Mouse (Mus musculus): Measurements from ENCODE around the gene Nr1h3. TPM values are rescaled to one million over a fixed set of nuclear protein-coding genes. Genes with fewer than 3 reads are reported as not detected.
A peak's percentile ranks its signal among the peaks of the same experiment; 100 is the strongest.

The Nr1h3 gene
- polyA plus RNA-seq, 1 experiment: 90.0 TPM

DNA sequence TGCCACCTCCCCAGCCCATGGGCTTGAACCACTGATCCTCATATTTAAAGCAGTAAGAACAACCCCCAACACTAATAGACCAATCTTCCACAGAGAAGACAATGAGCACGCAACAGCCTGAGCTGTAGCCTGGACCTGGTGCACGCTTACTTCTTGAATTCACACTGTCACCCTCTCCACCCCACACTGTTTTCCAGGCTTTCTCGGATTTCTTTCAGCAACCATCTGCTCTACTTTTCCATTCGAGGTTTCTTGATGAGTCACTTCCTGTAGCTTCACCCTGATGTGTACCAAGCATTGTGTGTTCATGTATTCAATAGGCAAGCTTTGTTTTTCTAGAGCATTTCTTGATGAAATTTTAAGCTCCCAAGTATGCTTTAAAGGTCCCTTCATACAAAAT is 15.2 kb downstream of the Nr1h3 start:
- TF ChIP-seq CTCF (IDR thresholded peaks at IDR 0.05; ENCODE audit: extremely low read depth, insufficient read depth, insufficient read length, insufficient replicate concordance): no peak
- TF ChIP-seq POLR2A (IDR thresholded peaks at IDR 0.05; ENCODE audit: low read depth, low read length): no peak
- H3K4me1 ChIP-seq (ENCODE audit: control insufficient read depth, insufficient read depth, insufficient read length): peaks cover 10% of the 10 kb centered on the region
- peak overlapping the region; percentile 1; the same call in 1 of the 2 replicates for H3K27ac ChIP-seq (ENCODE audit: insufficient read depth, low read length)
- H3K27me3 ChIP-seq (ENCODE audit: control insufficient read depth, insufficient read depth, low read length): no peaks in the 10 kb centered on the region
- WGBS: 45% methylated on average over 4 of the region's 4 CpGs
- no peak for DNase-seq (ENCODE audit: low read depth in 1 of 2, low spot score in 2 of 2)
- no peaks in the 10 kb centered on the region for H3K36me3 ChIP-seq (ENCODE audit: control insufficient read depth, insufficient read depth, low read length)
- H3K4me3 ChIP-seq (ENCODE audit: extremely low read depth, insufficient read depth, insufficient read length): no peak overlapping the region

DNA sequence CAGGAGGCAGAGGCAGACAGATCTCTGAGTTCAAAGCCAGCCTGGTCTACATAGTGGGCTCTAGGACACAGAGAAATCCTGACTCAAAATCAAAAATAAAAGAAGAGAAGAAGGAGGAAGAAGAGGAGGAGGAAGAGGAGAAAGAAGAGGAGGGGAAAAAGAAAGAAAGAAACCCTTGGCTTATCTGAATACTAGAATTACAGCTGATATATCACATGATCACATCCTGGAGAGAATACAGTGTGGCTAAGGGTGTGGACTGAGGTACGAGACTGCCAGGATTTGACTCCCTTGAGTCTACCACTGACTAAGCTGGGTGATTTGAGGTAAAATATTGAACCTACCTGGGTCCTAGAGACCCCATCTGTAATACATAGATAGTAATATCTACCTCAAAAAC is 16.4 kb downstream of the Nr1h3 start:
- no peak for DNase-seq (ENCODE audit: low read depth in 1 of 2, low spot score in 2 of 2)
- Histone ChIP-seq H3K27ac (ENCODE audit: insufficient read depth, low read length) (no peak overlapping the region), H3K4me3 (ENCODE audit: extremely low read depth, insufficient read depth, insufficient read length) (no peak overlapping the region), H3K27me3 (ENCODE audit: control insufficient read depth, insufficient read depth, low read length) (no peaks in the 10 kb centered on the region), H3K36me3 (ENCODE audit: control insufficient read depth, insufficient read depth, low read length) (no peaks in the 10 kb centered on the region), H3K4me1 (ENCODE audit: control insufficient read depth, insufficient read depth, insufficient read length) (peaks cover 13% of the 10 kb centered on the region)
- 54% methylated on average over 1 of the region's 1 CpGs for WGBS
- TF ChIP-seq POLR2A (IDR thresholded peaks at IDR 0.05; ENCODE audit: low read depth, low read length) (no peak), CTCF (IDR thresholded peaks at IDR 0.05; ENCODE audit: extremely low read depth, insufficient read depth, insufficient read length, insufficient replicate concordance) (no peak)

DNA sequence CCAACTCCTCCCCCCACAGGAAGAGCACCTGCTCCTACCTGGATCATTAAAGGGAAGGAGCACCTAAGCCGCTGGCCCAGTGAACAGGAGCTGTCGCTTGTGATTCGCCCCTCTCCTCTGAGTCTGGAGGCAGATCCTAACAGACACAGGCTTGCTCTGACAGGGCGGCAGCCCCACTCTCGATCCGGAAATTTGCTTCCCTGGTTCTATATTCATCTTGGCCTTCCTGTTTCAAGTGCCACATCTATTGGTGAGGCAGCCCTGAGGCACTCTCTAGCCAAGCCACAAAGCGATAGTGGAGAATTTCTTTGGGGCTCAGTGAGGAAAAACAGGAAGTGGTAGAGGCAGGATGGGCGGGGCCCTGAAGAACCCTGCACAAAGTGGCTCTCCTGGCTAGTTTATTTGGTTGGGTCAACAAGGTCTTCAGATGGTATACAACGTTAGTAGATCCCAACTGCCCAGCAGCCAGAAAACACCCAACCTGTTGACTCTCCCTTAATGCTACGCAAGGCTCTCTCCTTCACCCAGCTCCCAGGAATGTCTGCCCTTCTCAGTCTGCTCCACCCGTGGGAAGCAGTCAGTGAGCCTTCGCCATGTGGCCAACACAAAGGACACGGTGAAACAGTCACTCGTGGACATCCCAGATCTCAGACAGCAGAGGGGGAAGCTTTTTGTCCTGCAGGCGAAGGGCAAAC is 18.8 kb downstream of the Nr1h3 start, which contains the start of gene Madd:
Madd (minus strand) TSS at position 127 of the 695 bp plus-strand sequence.
- TF ChIP-seq POLR2A (IDR thresholded peaks at IDR 0.05; ENCODE audit: low read depth, low read length): peak; percentile 34
- TF ChIP-seq CTCF (IDR thresholded peaks at IDR 0.05; ENCODE audit: extremely low read depth, insufficient read depth, insufficient read length, insufficient replicate concordance): no peak
- H3K4me1 ChIP-seq (ENCODE audit: control insufficient read depth, insufficient read depth, insufficient read length): peaks cover 13% of the 10 kb centered on the region
- no peaks in the 10 kb centered on the region for H3K27me3 ChIP-seq (ENCODE audit: control insufficient read depth, insufficient read depth, low read length)
- peak; percentile 70 to 78 for DNase-seq (ENCODE audit: low read depth in 1 of 2, low spot score in 2 of 2)
- 21% methylated on average over 15 of the region's 15 CpGs for WGBS
- peaks cover 3% of the 10 kb centered on the region; the same call in 1 of the 2 replicates for H3K36me3 ChIP-seq (ENCODE audit: control insufficient read depth, insufficient read depth, low read length)
- peak within 1 kb of the TSS; percentile 70 for H3K4me3 ChIP-seq (ENCODE audit: extremely low read depth, insufficient read depth, insufficient read length)
- peak within 1 kb of the TSS; percentile 93 for H3K27ac ChIP-seq (ENCODE audit: insufficient read depth, low read length)

DNA sequence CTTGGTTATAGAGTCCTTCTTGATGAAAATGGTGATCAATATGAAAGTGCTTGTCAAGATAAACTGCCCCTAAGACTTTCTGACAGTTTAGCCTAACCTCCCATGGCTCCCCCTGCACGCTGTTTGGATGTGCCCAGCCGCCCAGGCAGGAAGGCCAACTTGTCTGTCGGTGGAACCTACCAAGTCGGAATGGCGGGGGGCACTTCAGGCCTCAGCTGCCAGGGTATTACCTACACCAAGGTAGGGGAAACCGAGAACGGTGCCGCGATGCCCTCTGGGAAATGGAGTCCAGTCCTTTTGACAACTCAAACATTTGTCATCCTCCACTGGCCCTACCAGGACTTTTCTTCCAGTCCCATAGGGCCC is 19.5 kb downstream of the Nr1h3 start:
- Histone ChIP-seq H3K36me3 (ENCODE audit: control insufficient read depth, insufficient read depth, low read length) (peaks cover 7% of the 10 kb centered on the region), H3K27me3 (ENCODE audit: control insufficient read depth, insufficient read depth, low read length) (no peaks in the 10 kb centered on the region), H3K27ac (ENCODE audit: insufficient read depth, low read length) (peak overlapping the region; percentile 93), H3K4me3 (ENCODE audit: extremely low read depth, insufficient read depth, insufficient read length) (peak overlapping the region; percentile 70), H3K4me1 (ENCODE audit: control insufficient read depth, insufficient read depth, insufficient read length) (peaks cover 13% of the 10 kb centered on the region)
- TF ChIP-seq CTCF (IDR thresholded peaks at IDR 0.05; ENCODE audit: extremely low read depth, insufficient read depth, insufficient read length, insufficient replicate concordance) (no peak), POLR2A (IDR thresholded peaks at IDR 0.05; ENCODE audit: low read depth, low read length) (no peak)
- peak; percentile 98 to 100 for DNase-seq (ENCODE audit: low read depth in 1 of 2, low spot score in 2 of 2)
- WGBS: 0% methylated on average over 9 of the region's 9 CpGs

DNA sequence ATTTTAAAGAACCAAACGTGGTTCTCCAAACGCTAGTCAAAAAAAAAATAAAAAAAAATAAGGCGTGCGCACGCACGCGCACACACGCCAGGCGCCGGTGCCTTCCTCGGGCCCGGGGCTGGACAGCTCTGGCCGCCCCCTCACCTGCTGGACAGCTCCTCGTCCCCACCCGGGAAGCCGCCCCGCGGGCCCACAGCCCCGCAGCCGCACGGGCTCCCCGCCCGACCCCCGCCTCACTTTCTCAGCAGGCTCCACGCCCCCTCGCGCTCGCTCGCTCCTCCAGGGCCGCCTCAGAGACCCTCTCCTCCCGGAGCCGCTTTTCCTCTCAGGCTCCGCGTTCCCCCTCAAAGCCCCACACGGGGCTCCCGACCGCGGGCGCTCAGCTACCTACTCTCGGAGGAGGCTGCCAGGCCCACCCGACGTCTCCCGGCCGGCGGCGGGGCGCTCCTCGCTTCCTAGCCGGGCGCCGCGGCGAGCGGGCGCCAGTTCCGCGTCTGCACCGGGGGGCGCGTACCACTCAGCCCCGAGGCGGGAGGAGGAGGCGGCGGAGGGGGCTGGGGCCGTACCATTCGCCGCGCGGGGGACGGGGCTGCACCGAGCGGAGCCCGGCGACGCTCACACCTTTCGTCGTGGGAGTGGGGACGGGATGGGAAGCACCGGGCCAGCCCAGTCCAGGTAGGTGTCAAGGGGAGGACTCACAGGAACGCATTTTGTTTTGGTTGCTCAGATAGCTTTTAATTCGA is 20.1 kb downstream of the Nr1h3 start:
- peak overlapping the region; percentile 70 for H3K4me3 ChIP-seq (ENCODE audit: extremely low read depth, insufficient read depth, insufficient read length)
- peak in 1 of 2 experiments; percentile 79 for DNase-seq (ENCODE audit: low read depth in 1 of 2, low spot score in 2 of 2)
- H3K27me3 ChIP-seq (ENCODE audit: control insufficient read depth, insufficient read depth, low read length): no peaks in the 10 kb centered on the region
- WGBS: 2% methylated on average over 80 of the region's 81 CpGs
- H3K36me3 ChIP-seq (ENCODE audit: control insufficient read depth, insufficient read depth, low read length): peaks cover 12% of the 10 kb centered on the region
- TF ChIP-seq POLR2A (IDR thresholded peaks at IDR 0.05; ENCODE audit: low read depth, low read length) (no peak; the same call in 1 of the 2 replicates), CTCF (IDR thresholded peaks at IDR 0.05; ENCODE audit: extremely low read depth, insufficient read depth, insufficient read length, insufficient replicate concordance) (no peak)
- peaks cover 13% of the 10 kb centered on the region for H3K4me1 ChIP-seq (ENCODE audit: control insufficient read depth, insufficient read depth, insufficient read length)
- peak overlapping the region; percentile 93 for H3K27ac ChIP-seq (ENCODE audit: insufficient read depth, low read length)

DNA sequence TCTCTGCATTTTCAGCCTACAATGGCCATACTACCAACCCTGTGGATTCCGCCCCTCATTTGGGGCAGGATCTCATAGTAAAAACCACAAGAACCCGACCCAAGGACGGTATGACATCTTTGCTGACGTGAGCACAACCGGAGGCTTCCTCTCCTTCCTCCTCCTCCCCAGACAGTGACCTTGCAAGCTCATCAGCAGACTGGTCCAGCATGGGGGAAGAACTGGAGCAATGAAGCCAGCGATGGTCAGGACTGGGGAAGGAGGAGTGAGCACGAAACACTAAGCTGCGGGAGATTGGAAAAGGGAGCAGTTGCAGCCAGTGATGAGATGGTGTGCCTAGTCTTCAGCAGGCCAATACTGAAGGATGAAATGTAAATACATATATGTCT is 20.6 kb downstream of the Nr1h3 start:
- 1% methylated on average over 8 of the region's 8 CpGs for WGBS
- H3K36me3 ChIP-seq (ENCODE audit: control insufficient read depth, insufficient read depth, low read length): peaks cover 14% of the 10 kb centered on the region
- H3K27me3 ChIP-seq (ENCODE audit: control insufficient read depth, insufficient read depth, low read length): no peaks in the 10 kb centered on the region
- peak overlapping the region; percentile 93; the same call in 1 of the 2 replicates for H3K27ac ChIP-seq (ENCODE audit: insufficient read depth, low read length)
- peaks cover 13% of the 10 kb centered on the region for H3K4me1 ChIP-seq (ENCODE audit: control insufficient read depth, insufficient read depth, insufficient read length)
- TF ChIP-seq POLR2A (IDR thresholded peaks at IDR 0.05; ENCODE audit: low read depth, low read length) (no peak), CTCF (IDR thresholded peaks at IDR 0.05; ENCODE audit: extremely low read depth, insufficient read depth, insufficient read length, insufficient replicate concordance) (no peak)
- H3K4me3 ChIP-seq (ENCODE audit: extremely low read depth, insufficient read depth, insufficient read length): peak overlapping the region; percentile 70
- DNase-seq (ENCODE audit: low read depth in 1 of 2, low spot score in 2 of 2): no peak
